Mouse (Mus musculus) myocyte (in vitro differentiated cells): ENCODE measurements around the gene Hspbap1. TPM values are rescaled to one million over a fixed set of nuclear protein-coding genes. Genes with fewer than 3 reads are reported as not detected.

Source experiments
- H3K27me3 ChIP-seq: one replicate; pipeline ENCODE4 v1.6.1; 2011; ENCODE audit not compliant: control insufficient read depth, insufficient read depth, insufficient read length
- H3K36me3 ChIP-seq: one replicate; pipeline ENCODE4 v1.6.1; 2011; ENCODE audit not compliant: control insufficient read depth, insufficient read depth
- H3K4me2 ChIP-seq: one replicate; pipeline ENCODE4 v1.6.1; 2011; ENCODE audit warnings: low read depth, control low read depth
- H3K4me3 ChIP-seq: one replicate; pipeline ENCODE4 v1.5.1; 2011; ENCODE audit warnings: mild to moderate bottlenecking, control low read depth, moderate library complexity
- H3K79me2 ChIP-seq: one replicate; pipeline ENCODE4 v1.6.1; 2011; ENCODE audit not compliant: control insufficient read depth, insufficient read depth
- H3ac ChIP-seq: one replicate; pipeline ENCODE4 v1.6.1; 2011; ENCODE audit not compliant: control insufficient read depth, insufficient read length
- CEBPB ChIP-seq: IDR thresholded peaks from 2 replicates; pipeline ENCODE4 v1.6.1; 2011; ENCODE audit warnings: mild to moderate bottlenecking, moderate library complexity; ENCODE audit not compliant: poor library complexity, insufficient read depth, severe bottlenecking
- E2F4 ChIP-seq: IDR thresholded peaks from one replicate; pipeline ENCODE4 v1.6.1; 2011; ENCODE audit warnings: mild to moderate bottlenecking, control low read depth, moderate library complexity; ENCODE audit not compliant: insufficient read depth
- MAX ChIP-seq: IDR thresholded peaks from one replicate; pipeline ENCODE4 v1.6.1; 2011; ENCODE audit warnings: low read depth, mild to moderate bottlenecking, control low read depth
- MYOD1 ChIP-seq, 3 experiments: IDR thresholded peaks; one replicate each; pipeline ENCODE4 v1.6.1; 2011; ENCODE audit warnings: control low read depth in 2 of 3, low read depth in 2 of 3, mild to moderate bottlenecking in 2 of 3, moderate library complexity in 1 of 3; ENCODE audit not compliant: insufficient read length in 2 of 3, control insufficient read depth in 1 of 3
- MYOG ChIP-seq, 3 experiments: IDR thresholded peaks; one replicate each; pipeline ENCODE4 v1.6.1; 2011; ENCODE audit warnings: control low read depth in 2 of 3, low read depth in 2 of 3, mild to moderate bottlenecking in 2 of 3; ENCODE audit not compliant: insufficient read length in 2 of 3, control insufficient read depth in 1 of 3, insufficient read depth in 1 of 3
- POLR2A ChIP-seq: IDR thresholded peaks from one replicate; pipeline ENCODE4 v1.6.1; 2011; ENCODE audit warnings: low read depth, mild to moderate bottlenecking, control low read depth, moderate library complexity; ENCODE audit not compliant: insufficient read length
- POLR2AphosphoS2 ChIP-seq: IDR thresholded peaks from one replicate; pipeline ENCODE4 v1.6.1; 2011; ENCODE audit warnings: low read depth, control low read depth; ENCODE audit not compliant: insufficient read length
- REST ChIP-seq: IDR thresholded peaks from one replicate; pipeline ENCODE4 v1.6.1; 2011; ENCODE audit warnings: mild to moderate bottlenecking, control low read depth, moderate library complexity; ENCODE audit not compliant: insufficient read depth, insufficient read length
- SRF ChIP-seq: IDR thresholded peaks from one replicate; pipeline ENCODE4 v1.6.1; 2011; ENCODE audit warnings: low read depth; ENCODE audit not compliant: control insufficient read depth, insufficient read length
- TCF12 ChIP-seq: IDR thresholded peaks from one replicate; pipeline ENCODE4 v1.6.1; 2011; ENCODE audit warnings: mild to moderate bottlenecking, control low read depth; ENCODE audit not compliant: poor library complexity, insufficient read depth, severe bottlenecking
- TCF3 ChIP-seq: IDR thresholded peaks from one replicate; pipeline ENCODE4 v1.6.1; 2011; ENCODE audit warnings: low read depth, control low read depth; ENCODE audit not compliant: insufficient read length
- USF1 ChIP-seq: IDR thresholded peaks from one replicate; pipeline ENCODE4 v1.6.1; 2011; ENCODE audit warnings: low read depth, mild to moderate bottlenecking, control low read depth, moderate library complexity
- polyA plus RNA-seq: library from polyadenylated mRNA; unstranded; fragments of >200 nt; fragmentation: generic; extraction: Trizol; gene quantifications from one replicate; pipeline ENCODE4 v1.2.1, GENCODE M21; 2012; ENCODE audit warnings: missing spikeins

Hspbap1 gene
- polyA plus RNA-seq, 1 experiment: 6.3 TPM

DNA sequence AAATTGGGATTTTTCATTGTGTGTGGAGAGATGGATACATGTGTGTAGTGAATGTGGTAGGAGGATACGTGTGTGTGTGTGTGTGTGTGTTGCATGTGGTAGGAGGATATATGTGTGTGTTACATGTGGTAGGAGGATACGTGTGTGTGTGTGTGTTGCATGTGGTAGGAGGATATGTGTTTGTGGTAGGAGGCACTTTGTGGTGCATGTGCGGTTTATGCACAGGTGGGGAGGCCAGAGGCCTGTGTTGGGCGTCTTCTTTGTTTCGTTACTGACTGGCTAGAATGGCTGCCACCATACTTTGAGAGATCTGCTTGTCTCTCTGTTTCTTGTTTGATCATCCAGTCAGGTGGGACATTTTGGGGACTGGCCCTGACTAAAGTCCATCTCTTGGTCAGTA lies 28.6 kb upstream of the Hspbap1 start:
- TF ChIP-seq E2F4: no peak
- no peak for TF ChIP-seq SRF
- no peak for TF ChIP-seq CEBPB
- no peak for TF ChIP-seq REST
- no peak for TF ChIP-seq POLR2AphosphoS2
- no peak for TF ChIP-seq TCF3
- TF ChIP-seq MAX: no peak
- no peak for TF ChIP-seq MYOG (IDR thresholded peaks at IDR 0.05; ENCODE audit: control insufficient read depth in 1 of 3, insufficient read depth in 1 of 3, insufficient read length in 2 of 3, low read depth in 2 of 3)
- TF ChIP-seq POLR2A: no peak
- TF ChIP-seq TCF12: no peak
- H3K4me3 ChIP-seq: no peak overlapping the region
- H3K79me2 ChIP-seq: no peaks in the 10 kb centered on the region

DNA sequence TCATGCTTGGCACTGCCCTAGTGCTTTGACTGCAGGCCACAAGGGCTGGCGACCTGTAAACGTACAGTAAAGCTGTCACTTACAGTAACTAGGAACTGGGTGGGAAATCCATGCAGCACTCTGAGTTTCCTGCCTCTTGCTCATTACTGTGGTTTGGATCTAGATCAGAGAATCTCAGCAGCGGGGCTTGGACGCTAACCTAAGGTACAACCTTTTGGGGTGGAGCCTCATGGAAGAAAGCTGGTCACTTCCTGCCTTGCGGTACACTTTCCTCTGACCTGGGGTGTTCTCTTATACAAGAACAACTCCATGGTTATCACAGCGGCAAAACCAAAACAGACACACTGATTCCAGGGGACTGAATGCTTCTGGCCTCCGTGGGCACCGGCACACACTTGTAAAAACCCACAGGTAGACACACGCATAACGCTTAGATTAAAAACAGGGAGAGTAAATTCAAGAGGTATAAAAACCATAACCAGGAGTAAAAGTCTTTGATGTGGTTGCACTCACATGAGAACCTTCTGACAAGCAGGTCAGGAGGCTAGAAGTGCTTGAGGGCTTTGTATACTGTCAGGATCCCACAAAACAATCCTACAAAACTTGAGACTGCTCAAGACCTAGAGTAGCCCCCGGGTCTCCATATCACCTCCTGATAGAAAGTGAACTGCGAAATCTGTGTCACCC lies 27.8 kb upstream of the Hspbap1 start:
- no peak overlapping the region for H3K4me2 ChIP-seq
- no peaks in the 10 kb centered on the region for H3K79me2 ChIP-seq
- no peaks in the 10 kb centered on the region for H3K27me3 ChIP-seq
- TF ChIP-seq MAX: no peak
- no peak for TF ChIP-seq SRF
- no peak for TF ChIP-seq MYOG (IDR thresholded peaks at IDR 0.05; ENCODE audit: control insufficient read depth in 1 of 3, insufficient read depth in 1 of 3, insufficient read length in 2 of 3, low read depth in 2 of 3)
- H3ac ChIP-seq: no peak overlapping the region
- H3K36me3 ChIP-seq: no peaks in the 10 kb centered on the region
- no peak overlapping the region for H3K4me3 ChIP-seq

More for the DNA sequence above, 28.6 kb upstream of the Hspbap1 start:
- no peaks in the 10 kb centered on the region for H3K27me3 ChIP-seq
- H3K36me3 ChIP-seq: no peaks in the 10 kb centered on the region
- H3ac ChIP-seq: no peak overlapping the region
- no peak overlapping the region for H3K4me2 ChIP-seq

DNA sequence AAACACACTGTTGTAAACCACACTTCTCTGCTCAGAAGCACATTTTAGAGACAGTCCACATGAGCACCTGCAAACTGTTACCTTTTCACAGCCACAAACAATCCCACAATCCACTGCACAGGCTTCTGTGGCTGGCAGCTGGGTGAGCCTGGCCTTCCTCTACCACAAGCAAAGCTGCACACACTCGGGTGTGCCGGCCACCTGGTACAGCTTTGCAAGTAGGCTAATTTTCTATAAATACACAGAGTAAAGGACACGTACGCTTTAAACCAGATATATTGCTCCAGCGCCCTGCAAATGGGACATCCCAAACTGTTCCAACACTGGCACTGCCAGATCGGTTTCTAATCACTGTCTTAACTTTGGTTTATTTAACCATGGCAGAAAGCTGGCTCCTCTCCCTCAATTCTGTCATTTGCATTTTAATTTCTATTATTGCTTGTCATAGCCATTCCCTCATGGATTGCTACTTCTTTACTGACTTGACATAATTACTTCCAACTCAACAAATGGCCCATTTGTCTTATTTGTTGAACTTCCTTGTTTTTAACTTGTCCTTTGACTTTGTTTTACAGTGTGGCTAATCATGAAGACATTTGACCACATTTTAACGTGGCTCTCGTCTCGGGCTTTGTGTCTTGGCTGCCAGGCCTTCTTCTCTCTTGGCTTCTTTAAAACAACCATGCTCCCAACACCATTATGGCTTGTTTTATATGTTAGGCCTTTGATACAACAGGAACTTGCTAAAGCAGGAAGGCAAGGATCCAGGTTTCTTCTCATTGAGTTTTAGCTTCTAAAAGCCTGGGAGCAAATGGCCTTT lies 22.5 kb upstream of the Hspbap1 start:
- no peaks in the 10 kb centered on the region for H3K27me3 ChIP-seq
- H3K36me3 ChIP-seq: no peaks in the 10 kb centered on the region
- no peak overlapping the region for H3K4me3 ChIP-seq
- H3K4me2 ChIP-seq: peak overlapping the region; percentile 18
- no peaks in the 10 kb centered on the region for H3K79me2 ChIP-seq
- TF ChIP-seq CEBPB: no peak
- peak in 1 of 3 experiments; percentile 43 for TF ChIP-seq MYOD1 (IDR thresholded peaks at IDR 0.05; ENCODE audit: control insufficient read depth in 1 of 3, insufficient read length in 2 of 3, low read depth in 2 of 3)
- peak in 1 of 3 experiments; percentile 38 for TF ChIP-seq MYOG (IDR thresholded peaks at IDR 0.05; ENCODE audit: control insufficient read depth in 1 of 3, insufficient read depth in 1 of 3, insufficient read length in 2 of 3, low read depth in 2 of 3)
- no peak for TF ChIP-seq TCF3
- no peak for TF ChIP-seq POLR2AphosphoS2
- TF ChIP-seq SRF: no peak
- H3ac ChIP-seq: no peak overlapping the region

DNA sequence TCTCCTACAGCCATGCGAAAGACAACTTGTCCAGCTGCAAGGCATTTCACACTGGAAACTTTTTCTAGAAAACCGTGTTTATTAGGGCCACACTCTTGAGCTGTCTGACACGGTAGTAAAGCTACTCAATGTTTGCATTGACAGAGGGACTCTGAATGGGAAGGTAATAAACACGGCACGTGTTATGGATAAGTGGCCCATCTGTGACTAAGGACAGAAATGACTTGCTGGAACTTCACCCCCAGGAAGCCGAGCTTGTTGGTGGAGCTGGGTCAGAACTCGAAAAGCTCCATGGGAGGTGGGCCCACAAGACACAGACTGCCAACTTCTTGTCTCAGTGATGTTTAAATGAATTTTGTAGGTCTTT lies 22.0 kb upstream of the Hspbap1 start:
- Histone ChIP-seq H3K79me2 (no peaks in the 10 kb centered on the region), H3K4me2 (no peak overlapping the region), H3K27me3 (no peaks in the 10 kb centered on the region), H3K4me3 (no peak overlapping the region), H3K36me3 (no peaks in the 10 kb centered on the region), H3ac (no peak overlapping the region)
- TF ChIP-seq E2F4 (no peak), MAX (no peak), SRF (no peak), REST (no peak), USF1 (no peak), POLR2AphosphoS2 (no peak), CEBPB (no peak), MYOG (IDR thresholded peaks at IDR 0.05; ENCODE audit: control insufficient read depth in 1 of 3, insufficient read depth in 1 of 3, insufficient read length in 2 of 3, low read depth in 2 of 3) (no peak), TCF3 (no peak), POLR2A (no peak), TCF12 (no peak), MYOD1 (IDR thresholded peaks at IDR 0.05; ENCODE audit: control insufficient read depth in 1 of 3, insufficient read length in 2 of 3, low read depth in 2 of 3) (no peak)

DNA sequence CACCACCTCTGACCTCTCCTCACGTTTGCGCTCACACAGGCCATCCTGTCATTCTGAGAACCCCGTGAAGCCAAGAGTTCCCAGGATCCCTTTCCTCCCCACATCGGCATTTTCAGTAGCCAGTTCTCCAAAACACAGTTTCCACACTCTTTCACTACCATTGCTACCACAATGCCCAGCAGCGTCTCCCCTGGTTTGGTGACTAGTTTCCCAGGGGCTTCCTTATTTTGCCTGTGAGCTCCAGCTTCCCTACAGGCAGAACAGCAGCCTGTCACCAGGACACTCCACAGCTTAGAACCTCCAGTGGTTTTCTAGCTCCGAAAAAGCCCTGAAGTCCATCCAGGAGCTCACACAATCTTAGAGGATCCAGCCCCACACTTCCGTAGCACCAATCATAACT lies 20.8 kb upstream of the Hspbap1 start:
- Histone ChIP-seq H3K4me2 (no peak overlapping the region), H3ac (no peak overlapping the region), H3K4me3 (no peak overlapping the region), H3K36me3 (no peaks in the 10 kb centered on the region), H3K79me2 (no peaks in the 10 kb centered on the region), H3K27me3 (no peaks in the 10 kb centered on the region)
- no peak for TF ChIP-seq SRF
